Mouse (Mus musculus) CD4-positive, CD25-positive, alpha-beta regulatory T cell, adult 4 months (primary cell): Measurements from ENCODE around the gene Mmp3. TPM values are rescaled to one million over a fixed set of nuclear protein-coding genes. Genes with fewer than 3 reads are reported as not detected.
"Not testable (repeated sequence)": the region's sequence is repeated elsewhere in the genome, so short reads cannot be mapped to it uniquely, and the experiment has no call there.

ENCODE experiments used
- ATAC-seq: one replicate; pipeline ENCODE4 v1.8.0; 2017
- polyA plus RNA-seq, 2 experiments: library from polyadenylated mRNA; unstranded; fragments of 100-300 nt; shearing (Covaris generic); gene quantifications; one replicate each; pipeline ENCODE4 v1.2.1; 2017

Mmp3 gene
- not detected for polyA plus RNA-seq

GRCm38 (mm10) chr9:7445522-7445921 is at the start of gene Mmp3:
Gene Mmp3, plus strand, starts transcription at chr9:7445822.
- no peak for ATAC-seq

DNA sequence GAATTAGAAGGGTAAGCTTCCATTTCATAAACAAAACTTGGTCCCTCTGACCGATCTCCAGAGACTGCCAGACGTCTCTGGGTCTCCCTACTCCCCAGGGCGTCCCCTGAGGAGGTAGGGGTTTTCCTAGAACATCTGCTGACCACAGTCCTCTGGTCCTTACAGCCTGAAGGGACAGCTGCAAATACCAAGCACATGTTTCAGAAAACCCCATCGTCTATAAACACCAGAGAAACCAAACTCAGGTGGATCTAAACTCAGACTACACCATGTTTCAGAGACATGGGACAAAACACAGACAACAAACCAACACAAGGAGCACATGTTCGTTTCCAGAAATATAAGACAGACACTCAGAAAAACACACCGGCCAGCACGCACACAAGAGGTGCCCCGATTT is 49.1 kb upstream of the Mmp3 start:
- ATAC-seq = not testable (repeated sequence)

DNA sequence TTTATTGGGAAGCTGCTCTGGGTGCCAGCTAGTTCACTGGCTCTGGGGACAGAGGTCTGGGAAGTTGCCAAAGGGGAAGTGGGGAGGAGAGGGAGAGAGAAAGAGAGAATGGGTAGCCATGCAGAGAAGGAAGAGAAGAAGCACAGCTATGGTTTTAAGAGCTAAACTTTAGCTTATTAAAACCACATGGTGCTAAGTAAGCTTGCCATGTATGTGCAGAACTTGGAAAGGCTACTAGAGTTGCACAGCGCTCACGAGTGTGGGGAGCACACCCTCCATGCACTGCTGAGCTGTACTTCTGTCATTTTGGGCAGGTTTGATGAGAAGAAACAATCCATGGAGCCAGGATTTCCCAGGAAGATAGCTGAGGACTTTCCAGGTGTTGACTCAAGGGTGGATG is 7.7 kb downstream of the Mmp3 start:
- no peak for ATAC-seq

- no peak for ATAC-seq
These were observed 24.6 kb downstream of the Mmp3 start for GRCm38 (mm10) chr9:7470262-7470661.

DNA sequence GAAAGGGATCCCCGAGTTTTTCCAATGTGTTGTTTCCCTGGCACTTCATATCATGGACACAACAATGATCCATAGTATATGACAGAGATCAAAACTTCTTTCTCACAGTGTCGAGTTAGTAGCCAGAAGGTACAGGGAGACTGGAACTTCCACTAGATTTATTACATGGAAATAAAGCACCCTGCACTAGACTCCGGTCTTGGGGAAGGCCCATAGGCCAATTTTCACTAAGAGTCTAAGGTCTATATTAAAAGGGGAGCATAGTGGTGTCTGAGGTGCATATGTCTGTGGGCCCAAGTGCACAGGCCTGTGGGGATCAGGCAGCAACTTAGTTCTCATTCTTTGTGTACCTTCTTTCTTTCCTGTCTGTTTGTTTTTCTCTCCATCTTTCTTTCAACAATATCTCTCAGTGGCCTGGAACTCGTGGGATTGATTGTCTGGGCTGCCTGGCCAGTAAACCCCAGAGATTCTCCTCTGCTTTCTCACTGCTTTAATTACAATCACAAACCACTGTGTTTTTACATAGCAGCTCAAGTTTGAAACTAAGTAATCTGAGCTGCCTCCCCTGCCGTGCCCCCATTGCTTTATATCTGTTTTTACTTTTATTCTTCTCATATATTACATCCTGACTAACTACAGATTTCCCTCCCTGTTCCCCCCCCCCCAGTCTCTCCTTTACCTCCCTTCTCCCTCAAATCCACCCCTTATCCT is 38.2 kb downstream of the Mmp3 start:
- ATAC-seq = no peak

DNA sequence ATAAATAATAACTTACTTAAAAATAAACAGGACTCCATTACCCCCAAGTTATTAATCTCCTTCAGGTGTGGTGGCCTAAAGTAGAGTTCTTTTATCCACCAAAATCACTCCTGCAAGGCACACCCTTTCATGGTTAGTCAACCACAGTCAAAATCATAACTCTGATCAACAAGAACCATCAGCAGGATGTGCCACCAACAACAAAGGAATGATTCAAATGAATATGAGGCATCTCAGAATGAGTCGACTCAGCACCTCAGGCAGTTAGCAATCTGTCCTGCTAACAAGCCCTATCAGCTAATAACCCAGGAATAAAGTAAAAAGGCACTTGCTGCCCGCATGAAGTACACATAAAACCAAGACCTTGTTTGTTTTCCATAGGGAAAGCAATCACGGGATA is 55.5 kb downstream of the Mmp3 start:
- peak; percentile 86 for ATAC-seq

GRCm38 (mm10) chr9:7502051-7502450 is 56.4 kb downstream of the Mmp3 start, which contains the start of gene Mmp10:
Gene Mmp10, plus strand, starts transcription at chr9:7502352.
- ATAC-seq = peak; percentile 13

Other genes with a start within 250 kb of the Mmp3 start
- not detected for gene Mmp13, start 173.3 kb upstream of the Mmp3 start, polyA plus RNA-seq
- not detected for gene Mmp12, start 101.4 kb upstream of the Mmp3 start, polyA plus RNA-seq
- gene Mmp1b, start 57.8 kb upstream of the Mmp3 start, polyA plus RNA-seq = not detected
- gene Mmp10, start 56.5 kb downstream of the Mmp3 start, polyA plus RNA-seq = not detected
- under 1 TPM in 1 of 2 experiments, not detected in 1; 0.17 TPM for gene Mmp8, start 112.6 kb downstream of the Mmp3 start, polyA plus RNA-seq
- under 1 TPM in 1 of 2 experiments, not detected in 1; 0.34 TPM for gene Mmp27, start 125.6 kb downstream of the Mmp3 start, polyA plus RNA-seq
- not detected for gene Mmp20, start 182.4 kb downstream of the Mmp3 start, polyA plus RNA-seq
- not detected for gene Mmp7, start 246.3 kb downstream of the Mmp3 start, polyA plus RNA-seq